Mouse (Mus musculus) Patski (cell line): ENCODE measurements at regions not wholly inside any gene's neighbourhood (a gene's known extent, or its start where the extent isn't known, plus 50 kb on each side); places are given as distances from the start of the nearest gene placed in this dataset.
"Not testable (repeated sequence)": the region's sequence is repeated elsewhere in the genome, so short reads cannot be mapped to it uniquely, and the experiment has no call there.

ENCODE experiments used
- ATAC-seq: fragments of 100-300 bp; one replicate; pipeline ENCODE4 v1.8.0; 2021
- CTCF ChIA-PET: fragments of 350-600 bp; sonication (Branson Sonifier 250); formaldehyde crosslinking; loops from one replicate; lab custom pipeline; 2022; ENCODE audit warnings: inconsistent platforms; lab: Charles Lee
- POLR2A ChIA-PET: fragments of 350-600 bp; sonication (Branson Sonifier 250); formaldehyde crosslinking; loops from one replicate; lab custom pipeline; 2022; ENCODE audit warnings: antibody characterized with exemption, inconsistent platforms; lab: Charles Lee
- DNase-seq: peaks from one replicate; pipeline ENCODE4 v3.0.0-alpha.2; 2011; ENCODE audit warnings: low read depth, low spot score
- H3K27me3 ChIP-seq: fragments of 371-371 bp; one replicate; pipeline ENCODE4 v1.5.1; 2021
- CTCF ChIP-seq: fragments of 100-300 bp; IDR thresholded peaks from one replicate; pipeline ENCODE4 v1.5.1; 2021
- in situ Hi-C: fragments of 300-500 bp; cut with MboI; formaldehyde crosslinking; loops from 3 replicates; pipeline ENCODE4 v1.11.1; 2018; ENCODE audit warnings: low pct_unique_long_range_greater_than_20kb, mixed read lengths

- no peak for ATAC-seq
- no peak for TF ChIP-seq CTCF
- no peaks in the 10 kb centered on the region for H3K27me3 ChIP-seq
- CTCF ChIA-PET: no interaction called here
- in situ Hi-C loops: loop anchor here (5.0 kb wide), 1 partner anchor 215 kb away; no protein-coding TSS in a partner anchor
- POLR2A ChIA-PET: no interaction called here
- DNase-seq: no peak
Measured at GRCm38 (mm10) chr6:60046825-60047224, 620.7 kb upstream of the Gprin3 start.

- in situ Hi-C loops: loop anchor here (5.0 kb wide), 1 partner anchor 213 kb away; no protein-coding TSS in a partner anchor
- DNase-seq, ATAC-seq, POLR2A ChIA-PET, CTCF ChIA-PET, H3K27me3 ChIP-seq: not testable (repeated sequence)
Measured at GRCm38 (mm10) chr6:60045531-60045930, 619.4 kb upstream of the Gprin3 start.

DNA sequence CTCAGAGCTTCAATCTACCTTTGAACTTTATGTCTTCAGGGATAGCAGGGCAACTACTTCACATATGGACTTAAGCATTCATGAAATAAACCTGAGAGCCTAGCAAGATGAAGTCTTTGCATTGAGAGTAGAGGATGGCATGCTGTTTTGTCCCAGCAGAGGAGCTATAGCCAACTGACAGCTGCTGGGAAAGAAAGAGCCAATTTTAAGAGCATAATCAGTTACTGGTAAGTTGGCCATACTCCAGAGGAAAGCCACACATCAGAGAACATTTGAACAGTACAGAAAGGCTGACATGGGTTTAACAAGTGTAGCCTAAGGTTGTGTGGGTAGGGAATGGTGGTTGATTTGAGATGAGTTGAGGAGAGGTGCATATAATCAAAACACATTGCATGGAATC lies 618.7 kb upstream of the Gprin3 start:
- no peaks in the 10 kb centered on the region for H3K27me3 ChIP-seq
- DNase-seq (no peak), ATAC-seq (no peak)
- in situ Hi-C loops: loop anchor here (5.0 kb wide), 1 partner anchor 212 kb away; no protein-coding TSS in a partner anchor
- no peak for TF ChIP-seq CTCF
- ChIA-PET CTCF (no interaction called here), POLR2A (no interaction called here)
